Mouse (Mus musculus) bone marrow, adult 2 months (tissue): Measurements from ENCODE around the gene Lrrc8d.

Source experiments
- CTCF ChIP-seq: fragments of 200-500 bp; IDR thresholded peaks from 2 replicates; pipeline ENCODE4 v1.5.1; 2011; ENCODE audit warnings: low read length, control low read depth; ENCODE audit not compliant: control insufficient read depth, insufficient read depth
- POLR2A ChIP-seq: fragments of 200-500 bp; IDR thresholded peaks from 2 replicates; pipeline ENCODE4 v1.6.1; 2011; ENCODE audit warnings: low read depth, mild to moderate bottlenecking, control low read depth, low read length, borderline replicate concordance; ENCODE audit not compliant: control insufficient read depth

- TF ChIP-seq CTCF (no peak), POLR2A (no peak)
Observed at GRCm38 (mm10) chr5:105682143-105682611, 17.6 kb upstream of the Lrrc8d start.
